Mouse (Mus musculus): ENCODE data around the gene Gyg. TPM values are rescaled to one million over a fixed set of nuclear protein-coding genes. Genes with fewer than 3 reads are reported as not detected.
"Not testable (repeated sequence)": the region's sequence is repeated elsewhere in the genome, so short reads cannot be mapped to it uniquely, and the experiment has no call there.

Gyg gene
- polyA plus RNA-seq, 1 experiment from 2014 or later, result 71.0 TPM

GRCm38 (mm10) chr3:20129491-20129890 is 25.6 kb downstream of the Gyg start:
- 90% methylated on average over 5 of the region's 5 CpGs for WGBS
- Histone ChIP-seq H3K36me3 (ENCODE audit: control insufficient read depth, insufficient read depth, low read length) (no peaks in the 10 kb centered on the region), H3K4me2 (replicated peaks; ENCODE audit: low read depth, low read length) (no peak overlapping the region), H3K9me3 (ENCODE audit: control insufficient read depth, low read depth, low read length) (no peaks in the 10 kb centered on the region), H3K27ac (ENCODE audit: low read length) (no peak overlapping the region), H3K27me3 (ENCODE audit: control insufficient read depth, insufficient read depth, low read length) (no peaks in the 10 kb centered on the region), H3K4me3 (ENCODE audit: low read depth, low read length) (no peak overlapping the region), H3K4me1 (ENCODE audit: control insufficient read depth, insufficient read depth, low read length) (no peaks in the 10 kb centered on the region), H3K9ac (replicated peaks; ENCODE audit: low read depth, low read length) (no peak overlapping the region)
- no peak for ATAC-seq (ENCODE audit: insufficient number of reproducible peaks, insufficient read depth, low FRiP score, low read depth)

GRCm38 (mm10) chr3:20127047-20127595 is 28.0 kb downstream of the Gyg start:
- Histone ChIP-seq H3K9me3 (ENCODE audit: control insufficient read depth, low read depth, low read length) (no peaks in the 10 kb centered on the region), H3K4me2 (replicated peaks; ENCODE audit: low read depth, low read length) (no peak overlapping the region), H3K36me3 (ENCODE audit: control insufficient read depth, insufficient read depth, low read length) (peaks cover 3% of the 10 kb centered on the region; the same call in 1 of the 2 replicates), H3K4me3 (ENCODE audit: low read depth, low read length) (no peak overlapping the region), H3K27ac (ENCODE audit: low read length) (no peak overlapping the region), H3K9ac (replicated peaks; ENCODE audit: low read depth, low read length) (no peak overlapping the region), H3K27me3 (ENCODE audit: control insufficient read depth, insufficient read depth, low read length) (no peaks in the 10 kb centered on the region), H3K4me1 (ENCODE audit: control insufficient read depth, insufficient read depth, low read length) (no peaks in the 10 kb centered on the region)
- 81% methylated on average over 2 of the region's 2 CpGs for WGBS
- no peak for ATAC-seq (ENCODE audit: insufficient number of reproducible peaks, insufficient read depth, low FRiP score, low read depth)

DNA sequence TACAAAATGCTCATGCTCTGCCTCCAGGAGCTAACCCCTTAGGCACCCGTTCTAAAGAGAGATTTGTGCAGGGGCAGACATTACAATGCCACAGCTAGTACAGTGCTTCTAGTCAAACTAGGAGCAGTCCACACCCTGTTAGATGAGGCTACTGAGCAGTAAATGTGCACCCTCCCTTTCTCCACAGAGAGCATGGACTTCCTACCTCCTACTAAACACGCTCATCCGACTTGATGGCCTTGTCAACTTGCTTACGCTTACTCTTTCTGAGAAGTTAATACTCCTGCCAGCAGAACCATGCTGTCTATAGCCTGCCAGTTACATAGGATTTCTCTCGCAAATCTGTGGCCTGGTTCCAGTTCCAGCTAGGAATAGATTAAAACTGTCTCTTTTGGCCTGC is 29.5 kb downstream of the Gyg start:
- ATAC-seq (ENCODE audit: insufficient number of reproducible peaks, insufficient read depth, low FRiP score, low read depth), result no peak
- Histone ChIP-seq H3K9me3 (ENCODE audit: control insufficient read depth, low read depth, low read length) (no peaks in the 10 kb centered on the region), H3K27me3 (ENCODE audit: control insufficient read depth, insufficient read depth, low read length) (no peaks in the 10 kb centered on the region), H3K9ac (replicated peaks; ENCODE audit: low read depth, low read length) (no peak overlapping the region), H3K36me3 (ENCODE audit: control insufficient read depth, insufficient read depth, low read length) (peaks cover 3% of the 10 kb centered on the region; the same call in 1 of the 2 replicates), H3K4me1 (ENCODE audit: control insufficient read depth, insufficient read depth, low read length) (no peaks in the 10 kb centered on the region), H3K4me2 (replicated peaks; ENCODE audit: low read depth, low read length) (no peak overlapping the region), H3K27ac (ENCODE audit: low read length) (no peak overlapping the region), H3K4me3 (ENCODE audit: low read depth, low read length) (no peak overlapping the region)
- 88% methylated on average over 5 of the region's 5 CpGs for WGBS

DNA sequence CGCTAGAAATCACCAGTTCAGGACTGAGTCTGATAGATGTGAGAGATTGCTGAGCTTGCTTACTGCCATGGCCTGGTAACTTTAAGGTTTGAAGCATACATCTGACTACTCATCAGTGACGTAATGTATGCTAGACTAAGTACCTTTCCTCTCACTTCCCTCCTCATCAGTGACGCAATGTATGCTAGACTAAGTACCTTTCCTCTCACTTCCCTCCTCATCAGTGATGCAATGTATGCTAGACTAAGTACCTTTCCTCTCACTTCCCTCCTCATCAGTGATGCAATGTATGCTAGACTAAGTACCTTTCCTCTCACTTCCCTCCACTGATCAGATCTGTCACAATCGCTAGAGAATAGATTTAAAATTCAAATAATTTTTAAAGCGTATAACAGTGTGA is 33.5 kb downstream of the Gyg start:
- not testable (repeated sequence) for H3K4me3 ChIP-seq (ENCODE audit: low read depth, low read length); H3K27ac ChIP-seq (ENCODE audit: low read length); H3K4me2 ChIP-seq (replicated peaks; ENCODE audit: low read depth, low read length); H3K9me3 ChIP-seq (ENCODE audit: control insufficient read depth, low read depth, low read length); H3K27me3 ChIP-seq (ENCODE audit: control insufficient read depth, insufficient read depth, low read length); H3K36me3 ChIP-seq (ENCODE audit: control insufficient read depth, insufficient read depth, low read length); ATAC-seq (ENCODE audit: insufficient number of reproducible peaks, insufficient read depth, low FRiP score, low read depth); H3K9ac ChIP-seq (replicated peaks; ENCODE audit: low read depth, low read length); H3K4me1 ChIP-seq (ENCODE audit: control insufficient read depth, insufficient read depth, low read length)
- 93% methylated on average over 5 of the region's 5 CpGs for WGBS

DNA sequence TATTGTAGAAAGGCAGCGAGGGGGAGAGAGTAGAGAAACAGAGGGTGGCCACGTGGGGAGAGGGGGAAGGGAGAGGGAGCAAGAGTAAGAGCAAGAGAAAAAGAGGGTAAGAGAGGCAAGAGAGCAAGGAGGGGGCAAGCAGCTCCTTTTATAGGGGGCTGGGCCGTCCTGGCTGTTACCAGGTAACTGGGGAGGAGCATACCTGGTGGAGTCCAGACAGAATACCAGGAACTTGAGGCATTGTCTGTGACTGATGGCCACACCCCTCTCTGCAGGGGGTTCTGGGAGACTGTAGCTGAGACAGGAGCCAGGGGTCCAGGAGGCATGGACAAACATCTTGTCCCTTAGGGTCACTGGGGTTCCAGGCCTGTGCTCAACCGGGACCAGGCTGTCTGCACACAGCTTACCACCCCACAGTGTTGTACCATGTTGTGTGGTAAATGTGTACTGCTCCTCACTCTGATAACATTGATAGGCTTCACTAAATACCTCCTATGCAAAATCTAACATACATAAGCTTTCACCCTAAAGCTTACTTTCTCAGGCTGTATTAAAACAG is 35.4 kb downstream of the Gyg start:
- H3K4me3 ChIP-seq (ENCODE audit: low read depth, low read length), result no peak overlapping the region

GRCm38 (mm10) chr3:20119044-20119591 is 36.0 kb downstream of the Gyg start:
- WGBS, result 90% methylated on average over 19 of the region's 19 CpGs
- H3K36me3 ChIP-seq (ENCODE audit: control insufficient read depth, insufficient read depth, low read length), result peaks cover 3% of the 10 kb centered on the region; the same call in 1 of the 2 replicates

More for the DNA sequence above, 35.4 kb downstream of the Gyg start:
- H3K27ac ChIP-seq (ENCODE audit: low read length), result no peak overlapping the region
- ATAC-seq (ENCODE audit: insufficient number of reproducible peaks, insufficient read depth, low FRiP score, low read depth), result no peak; the same call in 1 of the 2 replicates
- WGBS, result 68% methylated on average over 4 of the region's 4 CpGs
- H3K4me2 ChIP-seq (replicated peaks; ENCODE audit: low read depth, low read length), result no peak overlapping the region
- no peaks in the 10 kb centered on the region for H3K9me3 ChIP-seq (ENCODE audit: control insufficient read depth, low read depth, low read length)
- H3K27me3 ChIP-seq (ENCODE audit: control insufficient read depth, insufficient read depth, low read length), result no peaks in the 10 kb centered on the region
- H3K4me1 ChIP-seq (ENCODE audit: control insufficient read depth, insufficient read depth, low read length), result no peaks in the 10 kb centered on the region
- no peak overlapping the region for H3K9ac ChIP-seq (replicated peaks; ENCODE audit: low read depth, low read length)
- H3K36me3 ChIP-seq (ENCODE audit: control insufficient read depth, insufficient read depth, low read length), result peaks cover 3% of the 10 kb centered on the region; the same call in 1 of the 2 replicates

DNA sequence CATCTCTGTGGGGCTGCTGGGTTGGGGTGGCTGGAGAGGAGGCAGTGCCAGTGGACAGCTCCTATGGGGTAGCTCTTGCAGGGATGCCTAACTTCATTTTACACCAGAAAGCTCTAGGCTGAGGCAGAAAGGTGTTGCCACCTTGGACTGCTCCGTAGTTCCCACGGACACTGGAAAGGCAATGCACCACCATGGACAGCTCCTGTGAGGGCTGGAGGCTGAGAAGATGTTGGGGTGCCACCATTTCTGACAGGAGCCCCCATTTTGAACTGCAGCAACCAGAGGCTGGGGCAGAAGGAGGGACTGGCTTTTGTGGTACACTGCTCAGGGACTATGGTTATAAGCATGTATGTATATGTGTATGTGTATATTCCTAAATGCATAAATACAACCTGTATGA is 43.2 kb downstream of the Gyg start:
- WGBS, result 91% methylated on average over 2 of the region's 2 CpGs
- Histone ChIP-seq H3K4me2 (replicated peaks; ENCODE audit: low read depth, low read length) (no peak overlapping the region), H3K36me3 (ENCODE audit: control insufficient read depth, insufficient read depth, low read length) (peaks cover 6% of the 10 kb centered on the region; the same call in 1 of the 2 replicates), H3K27ac (ENCODE audit: low read length) (no peak overlapping the region), H3K4me3 (ENCODE audit: low read depth, low read length) (no peak overlapping the region), H3K4me1 (ENCODE audit: control insufficient read depth, insufficient read depth, low read length) (no peaks in the 10 kb centered on the region), H3K9me3 (ENCODE audit: control insufficient read depth, low read depth, low read length) (no peaks in the 10 kb centered on the region), H3K9ac (replicated peaks; ENCODE audit: low read depth, low read length) (no peak overlapping the region), H3K27me3 (ENCODE audit: control insufficient read depth, insufficient read depth, low read length) (no peaks in the 10 kb centered on the region)
- ATAC-seq (ENCODE audit: insufficient number of reproducible peaks, insufficient read depth, low FRiP score, low read depth), result no peak

More at GRCm38 (mm10) chr3:20119044-20119591, 36.0 kb downstream of the Gyg start:
- no peak overlapping the region for H3K4me2 ChIP-seq (replicated peaks; ENCODE audit: low read depth, low read length)
- no peak overlapping the region for H3K4me3 ChIP-seq (ENCODE audit: low read depth, low read length)
- no peak overlapping the region for H3K9ac ChIP-seq (replicated peaks; ENCODE audit: low read depth, low read length)
- no peak overlapping the region for H3K27ac ChIP-seq (ENCODE audit: low read length)
- no peaks in the 10 kb centered on the region for H3K4me1 ChIP-seq (ENCODE audit: control insufficient read depth, insufficient read depth, low read length)
- H3K27me3 ChIP-seq (ENCODE audit: control insufficient read depth, insufficient read depth, low read length), result no peaks in the 10 kb centered on the region
- no peaks in the 10 kb centered on the region for H3K9me3 ChIP-seq (ENCODE audit: control insufficient read depth, low read depth, low read length)
- ATAC-seq (ENCODE audit: insufficient number of reproducible peaks, insufficient read depth, low FRiP score, low read depth), result no peak

- no peak overlapping the region for H3K9ac ChIP-seq (replicated peaks; ENCODE audit: low read depth, low read length)
- ATAC-seq (ENCODE audit: insufficient number of reproducible peaks, insufficient read depth, low FRiP score, low read depth), result no peak
- 90% methylated on average over 5 of the region's 5 CpGs for WGBS
- H3K4me2 ChIP-seq (replicated peaks; ENCODE audit: low read depth, low read length), result no peak overlapping the region
- H3K27ac ChIP-seq (ENCODE audit: low read length), result no peak overlapping the region
- peaks cover 7% of the 10 kb centered on the region; the same call in 1 of the 2 replicates for H3K36me3 ChIP-seq (ENCODE audit: control insufficient read depth, insufficient read depth, low read length)
- H3K9me3 ChIP-seq (ENCODE audit: control insufficient read depth, low read depth, low read length), result no peaks in the 10 kb centered on the region
- H3K4me3 ChIP-seq (ENCODE audit: low read depth, low read length), result no peak overlapping the region
- H3K4me1 ChIP-seq (ENCODE audit: control insufficient read depth, insufficient read depth, low read length), result no peaks in the 10 kb centered on the region
- H3K27me3 ChIP-seq (ENCODE audit: control insufficient read depth, insufficient read depth, low read length), result no peaks in the 10 kb centered on the region
Measured at GRCm38 (mm10) chr3:20108881-20109280, 46.2 kb downstream of the Gyg start.
